Mouse (Mus musculus) hindbrain, embryonic 13.5 days (tissue): ENCODE results near the gene F2rl1. TPM values are rescaled to one million over a fixed set of nuclear protein-coding genes. Genes with fewer than 3 reads are reported as not detected.

Source experiments
- ATAC-seq: fragments of 200-750 bp; cut with Nextera tagmentation; 2 replicates; pipeline ENCODE4 v1.8.0; 2017; ENCODE audit warnings: moderate TSS enrichment; ENCODE audit not compliant: low FRiP score
- H3K27ac ChIP-seq: fragments of 300-500 bp; sonication (generic); 2 replicates; pipeline ENCODE4 v1.5.1; 2015; ENCODE audit warnings: inconsistent platforms, mild to moderate bottlenecking, moderate library complexity
- H3K27me3 ChIP-seq: fragments of 300-500 bp; sonication (generic); 2 replicates; pipeline ENCODE4 v1.6.1; 2015; ENCODE audit warnings: mild to moderate bottlenecking, inconsistent platforms
- H3K36me3 ChIP-seq: fragments of 300-500 bp; sonication (generic); 2 replicates; pipeline ENCODE4 v1.6.1; 2015; ENCODE audit warnings: mild to moderate bottlenecking, inconsistent platforms
- H3K4me1 ChIP-seq: fragments of 300-500 bp; sonication (generic); replicated peaks from 2 replicates; pipeline ENCODE4 v1.6.1; 2015; ENCODE audit warnings: inconsistent platforms
- H3K4me2 ChIP-seq: fragments of 300-500 bp; sonication (generic); 2 replicates; pipeline ENCODE4 v1.6.1; 2015; ENCODE audit warnings: inconsistent platforms, mild to moderate bottlenecking, moderate library complexity
- H3K4me3 ChIP-seq: fragments of 300-500 bp; sonication (generic); 2 replicates; pipeline ENCODE4 v1.5.1; 2015; ENCODE audit warnings: mild to moderate bottlenecking, inconsistent platforms
- H3K9ac ChIP-seq: fragments of 300-500 bp; sonication (generic); 2 replicates; pipeline ENCODE4 v1.6.1; 2015; ENCODE audit warnings: mild to moderate bottlenecking, inconsistent platforms
- H3K9me3 ChIP-seq: fragments of 300-500 bp; sonication (generic); 2 replicates; pipeline ENCODE4 v1.6.1; 2016; ENCODE audit warnings: inconsistent platforms
- WGBS: fragments of 180-500 bp; shearing (Covaris S2); methylation state at CpG from one replicate; pipeline ENCODE4 v1.1.7; 2015; 5-methylcytosine and 5-hydroxymethylcytosine counted together
- polyA plus RNA-seq: library from polyadenylated mRNA; unstranded; fragments of >200 nt; fragmentation: Nextera tagmentation; extraction: Ambion mirVana; gene quantifications from 2 replicates; pipeline ENCODE4 v1.2.1, GENCODE M21; 2015

The F2rl1 gene
- polyA plus RNA-seq: not detected in 2 replicates

GRCm38 (mm10) chr13:95524674-95525491, at the start of gene F2rl1:
F2rl1 (minus strand) TSS chr13:95525227.
- Histone ChIP-seq H3K27me3 (peaks cover 54% of the 10 kb centered on the region), H3K27ac (no peak within 1 kb of the TSS), H3K9me3 (no peaks in the 10 kb centered on the region), H3K4me3 (peak within 1 kb of the TSS; percentile 42), H3K36me3 (no peaks in the 10 kb centered on the region), H3K4me1 (peaks cover 14% of the 10 kb centered on the region), H3K4me2 (peak within 1 kb of the TSS; percentile 65), H3K9ac (peak within 1 kb of the TSS; percentile 59)
- ATAC-seq: peak; percentile 72
- under 1% methylated on average over 54 of the region's 54 CpGs for WGBS

- no peak overlapping the region for H3K4me3 ChIP-seq
- H3K9me3 ChIP-seq: no peaks in the 10 kb centered on the region
- H3K36me3 ChIP-seq: no peaks in the 10 kb centered on the region
- H3K4me2 ChIP-seq: no peak overlapping the region
- no peak overlapping the region for H3K9ac ChIP-seq
- 98% methylated on average over 4 of the region's 4 CpGs for WGBS
- no peaks in the 10 kb centered on the region for H3K4me1 ChIP-seq
- H3K27me3 ChIP-seq: no peaks in the 10 kb centered on the region
- no peak overlapping the region for H3K27ac ChIP-seq
- no peak for ATAC-seq
Measured at GRCm38 (mm10) chr13:95570877-95571276, 45.9 kb upstream of the F2rl1 start.

GRCm38 (mm10) chr13:95569326-95569725, 44.3 kb upstream of the F2rl1 start:
- H3K4me2 ChIP-seq: no peak overlapping the region
- H3K9ac ChIP-seq: no peak overlapping the region
- H3K27me3 ChIP-seq: no peaks in the 10 kb centered on the region
- H3K4me3 ChIP-seq: no peak overlapping the region
- H3K9me3 ChIP-seq: no peaks in the 10 kb centered on the region
- no peaks in the 10 kb centered on the region for H3K36me3 ChIP-seq
- no peaks in the 10 kb centered on the region for H3K4me1 ChIP-seq
- no peak overlapping the region for H3K27ac ChIP-seq
- ATAC-seq: no peak

GRCm38 (mm10) chr13:95568336-95568735, 43.3 kb upstream of the F2rl1 start:
- Histone ChIP-seq H3K9ac (no peak overlapping the region), H3K4me3 (no peak overlapping the region), H3K36me3 (no peaks in the 10 kb centered on the region), H3K4me1 (no peaks in the 10 kb centered on the region), H3K27ac (no peak overlapping the region), H3K9me3 (no peaks in the 10 kb centered on the region), H3K4me2 (no peak overlapping the region), H3K27me3 (no peaks in the 10 kb centered on the region)
- no peak for ATAC-seq
- 98% methylated on average over 3 of the region's 3 CpGs for WGBS

- WGBS: 94% methylated on average over 15 of the region's 15 CpGs
- Histone ChIP-seq H3K9me3 (no peaks in the 10 kb centered on the region), H3K36me3 (no peaks in the 10 kb centered on the region), H3K9ac (no peak overlapping the region), H3K27me3 (no peaks in the 10 kb centered on the region), H3K27ac (no peak overlapping the region), H3K4me2 (no peak overlapping the region), H3K4me3 (no peak overlapping the region), H3K4me1 (no peaks in the 10 kb centered on the region)
- no peak for ATAC-seq
Measured at GRCm38 (mm10) chr13:95566841-95567551, 42.0 kb upstream of the F2rl1 start.

GRCm38 (mm10) chr13:95563693-95564092, 38.7 kb upstream of the F2rl1 start:
- H3K9ac ChIP-seq: no peak overlapping the region

GRCm38 (mm10) chr13:95563066-95563610, 38.1 kb upstream of the F2rl1 start:
- H3K27me3 ChIP-seq: no peaks in the 10 kb centered on the region
- H3K9me3 ChIP-seq: no peaks in the 10 kb centered on the region
- WGBS: 62% methylated on average over 10 of the region's 10 CpGs
- H3K9ac ChIP-seq: 0 out of 2 replicates have a peak overlapping the region, but pooled peaks have one; percentile 5
- 0 out of 2 replicates have a peak, but pooled peaks have one; percentile 49 for ATAC-seq
- H3K36me3 ChIP-seq: no peaks in the 10 kb centered on the region
- H3K4me1 ChIP-seq: no peaks in the 10 kb centered on the region
- H3K4me2 ChIP-seq: no peak overlapping the region
- H3K4me3 ChIP-seq: no peak overlapping the region
- H3K27ac ChIP-seq: no peak overlapping the region

More at GRCm38 (mm10) chr13:95563693-95564092, 38.7 kb upstream of the F2rl1 start:
- Histone ChIP-seq H3K27ac (no peak overlapping the region), H3K4me2 (no peak overlapping the region), H3K27me3 (no peaks in the 10 kb centered on the region), H3K4me1 (no peaks in the 10 kb centered on the region), H3K4me3 (no peak overlapping the region), H3K9me3 (no peaks in the 10 kb centered on the region), H3K36me3 (no peaks in the 10 kb centered on the region)
- under 1% methylated on average over 3 of the region's 3 CpGs for WGBS
- ATAC-seq: peak; percentile 87

GRCm38 (mm10) chr13:95557326-95557725, 32.3 kb upstream of the F2rl1 start:
- Histone ChIP-seq H3K27ac (no peak overlapping the region), H3K4me2 (no peak overlapping the region), H3K9me3 (no peaks in the 10 kb centered on the region), H3K27me3 (no peaks in the 10 kb centered on the region), H3K36me3 (no peaks in the 10 kb centered on the region), H3K4me3 (no peak overlapping the region), H3K9ac (no peak overlapping the region), H3K4me1 (no peaks in the 10 kb centered on the region)
- 86% methylated on average over 7 of the region's 7 CpGs for WGBS
- ATAC-seq: no peak

- H3K9ac ChIP-seq: no peak overlapping the region
- H3K4me2 ChIP-seq: no peak overlapping the region
- no peak for ATAC-seq
- no peaks in the 10 kb centered on the region for H3K27me3 ChIP-seq
- no peaks in the 10 kb centered on the region for H3K36me3 ChIP-seq
- WGBS: 81% methylated on average over 11 of the region's 11 CpGs
- H3K27ac ChIP-seq: no peak overlapping the region
- H3K4me3 ChIP-seq: no peak overlapping the region
- H3K4me1 ChIP-seq: peaks cover 6% of the 10 kb centered on the region
- H3K9me3 ChIP-seq: no peaks in the 10 kb centered on the region
Measured at GRCm38 (mm10) chr13:95553885-95554492, 29.0 kb upstream of the F2rl1 start.

- Histone ChIP-seq H3K4me2 (no peak overlapping the region), H3K4me1 (peaks cover 34% of the 10 kb centered on the region), H3K4me3 (no peak overlapping the region), H3K9ac (no peak overlapping the region), H3K9me3 (no peaks in the 10 kb centered on the region), H3K27ac (no peak overlapping the region), H3K27me3 (no peaks in the 10 kb centered on the region), H3K36me3 (no peaks in the 10 kb centered on the region)
- ATAC-seq: no peak
- 76% methylated on average over 2 of the region's 2 CpGs for WGBS
Measured at GRCm38 (mm10) chr13:95550636-95551370, 25.8 kb upstream of the F2rl1 start.

- H3K4me2 ChIP-seq: no peak overlapping the region
- peaks cover 37% of the 10 kb centered on the region for H3K4me1 ChIP-seq
- H3K27ac ChIP-seq: peak overlapping the region; percentile 63; the same call in 1 of the 2 replicates
- H3K9me3 ChIP-seq: no peaks in the 10 kb centered on the region
- H3K9ac ChIP-seq: no peak overlapping the region
- no peak for ATAC-seq
- H3K27me3 ChIP-seq: no peaks in the 10 kb centered on the region
- no peak overlapping the region for H3K4me3 ChIP-seq
- WGBS: 14% methylated on average over 3 of the region's 3 CpGs
- H3K36me3 ChIP-seq: no peaks in the 10 kb centered on the region
Measured at GRCm38 (mm10) chr13:95549421-95549820, 24.4 kb upstream of the F2rl1 start.
